Mouse (Mus musculus) lung, postnatal 25 days (tissue): ENCODE measurements around the gene Gm38119.

Experiments used
- DNase-seq: peaks from one replicate; pipeline ENCODE4 v3.0.0; 2022; ENCODE audit warnings: low spot score

Gene Gm38119

GRCm38 (mm10) chr3:92738996-92739395, at the start of gene Gm38119:
Gm38119 (minus strand) TSS chr3:92739096.
- no peak for DNase-seq

GRCm38 (mm10) chr3:92778799-92779198, 39.9 kb upstream of the Gm38119 start, which contains the start of gene Lce1i:
Lce1i (minus strand) TSS chr3:92778899.
- DNase-seq: no peak

- no peak for DNase-seq
Observed at GRCm38 (mm10) chr3:92771573-92771972, 32.7 kb upstream of the Gm38119 start.

- no peak for DNase-seq
Observed at GRCm38 (mm10) chr3:92764965-92765364, 26.1 kb upstream of the Gm38119 start, which contains the start of gene Lce1h. Lce1h (minus strand) TSS chr3:92765065.

- no peak for DNase-seq
Observed at GRCm38 (mm10) chr3:92753197-92753596, 14.3 kb upstream of the Gm38119 start.

GRCm38 (mm10) chr3:92752238-92752637, 13.3 kb upstream of the Gm38119 start, which contains the start of gene Lce1g:
Lce1g (minus strand) TSS chr3:92752338.
- no peak for DNase-seq

- no peak for DNase-seq
Observed at GRCm38 (mm10) chr3:92722631-92723030, 16.3 kb downstream of the Gm38119 start.

- DNase-seq: no peak
Observed at GRCm38 (mm10) chr3:92720250-92720649, 18.6 kb downstream of the Gm38119 start, which contains the start of gene Lce1f. Lce1f (minus strand) TSS chr3:92720350.

GRCm38 (mm10) chr3:92715122-92715521, 23.8 kb downstream of the Gm38119 start:
- DNase-seq: no peak

GRCm38 (mm10) chr3:92708974-92709373, 29.9 kb downstream of the Gm38119 start, which contains the start of gene Lce1e:
Lce1e (minus strand) TSS chr3:92709074.
- no peak for DNase-seq

- no peak for DNase-seq
Observed at GRCm38 (mm10) chr3:92694613-92695012, 44.3 kb downstream of the Gm38119 start.

- no peak for DNase-seq
Observed at GRCm38 (mm10) chr3:92691688-92692087, 47.2 kb downstream of the Gm38119 start.

GRCm38 (mm10) chr3:92689154-92689553, 49.7 kb downstream of the Gm38119 start:
- DNase-seq: peak; percentile 7
